Mouse (Mus musculus): Measurements from ENCODE around the gene Ang. TPM values are rescaled to one million over a fixed set of nuclear protein-coding genes. Genes with fewer than 3 reads are reported as not detected.

The Ang gene
- polyA plus RNA-seq, 1 experiment, result 2.9 TPM

DNA sequence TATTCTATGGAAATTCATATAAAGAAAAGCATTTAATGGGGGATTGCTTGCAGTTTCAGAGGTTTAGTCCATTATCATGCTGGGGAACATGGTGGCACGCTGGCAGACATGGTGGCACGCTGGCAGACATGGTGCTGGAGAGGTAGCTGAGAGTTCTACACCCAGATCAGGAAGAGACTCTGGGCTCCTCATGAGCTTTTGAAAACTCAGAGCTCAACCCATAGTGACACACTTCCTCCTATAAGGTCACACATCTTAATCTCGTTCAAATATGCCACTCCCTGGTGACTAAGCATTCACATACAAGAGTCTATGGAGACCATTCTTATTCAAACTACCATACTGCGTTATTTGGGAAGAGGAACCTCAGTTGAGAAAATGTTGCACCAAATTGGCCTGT lies 41.4 kb downstream of the Ang start:
- Histone ChIP-seq H3K4me1 (ENCODE audit: control insufficient read depth, insufficient read depth, low read length) (no peaks in the 10 kb centered on the region), H3K27ac (ENCODE audit: insufficient read depth, low read length) (no peak overlapping the region), H3K27me3 (ENCODE audit: control insufficient read depth, insufficient read depth, low read length) (no peaks in the 10 kb centered on the region), H3K4me3 (replicated peaks; ENCODE audit: insufficient read depth, low read depth, low read length) (no peak overlapping the region)
- no peak for DNase-seq
- WGBS, result 87% methylated on average over 4 of the region's 4 CpGs
- TF ChIP-seq POLR2A (IDR thresholded peaks at IDR 0.05; ENCODE audit: borderline replicate concordance, insufficient read depth, low read length), result no peak

DNA sequence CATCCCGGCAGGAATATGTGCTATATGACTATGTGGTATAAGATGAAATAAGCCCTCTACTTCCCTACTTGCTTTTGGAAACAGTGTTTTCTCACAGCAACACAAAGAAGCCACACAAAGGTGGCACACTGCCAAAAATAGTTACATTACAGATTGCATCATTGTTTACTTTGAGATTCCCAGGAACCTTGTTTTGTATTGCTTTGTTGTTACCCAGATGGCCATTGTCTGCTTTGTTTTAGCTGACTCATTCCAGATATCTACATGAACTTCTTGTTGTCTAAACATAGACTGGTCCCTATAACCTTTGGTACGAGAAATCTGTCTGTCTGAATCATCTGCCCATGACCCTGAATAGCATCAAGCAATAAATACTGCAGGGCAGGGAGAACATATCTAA lies 49.4 kb downstream of the Ang start:
- no peak for DNase-seq
- Histone ChIP-seq H3K27me3 (ENCODE audit: control insufficient read depth, insufficient read depth, low read length) (no peaks in the 10 kb centered on the region), H3K27ac (ENCODE audit: insufficient read depth, low read length) (no peak overlapping the region), H3K4me1 (ENCODE audit: control insufficient read depth, insufficient read depth, low read length) (no peaks in the 10 kb centered on the region), H3K4me3 (replicated peaks; ENCODE audit: insufficient read depth, low read depth, low read length) (no peak overlapping the region)
- no peak for TF ChIP-seq CTCF (IDR thresholded peaks at IDR 0.05; ENCODE audit: borderline replicate concordance, insufficient read depth, low read depth, low read length)
- no peak for TF ChIP-seq POLR2A (IDR thresholded peaks at IDR 0.05; ENCODE audit: borderline replicate concordance, insufficient read depth, low read length)
- WGBS, result 77% methylated on average over 2 of the region's 2 CpGs

DNA sequence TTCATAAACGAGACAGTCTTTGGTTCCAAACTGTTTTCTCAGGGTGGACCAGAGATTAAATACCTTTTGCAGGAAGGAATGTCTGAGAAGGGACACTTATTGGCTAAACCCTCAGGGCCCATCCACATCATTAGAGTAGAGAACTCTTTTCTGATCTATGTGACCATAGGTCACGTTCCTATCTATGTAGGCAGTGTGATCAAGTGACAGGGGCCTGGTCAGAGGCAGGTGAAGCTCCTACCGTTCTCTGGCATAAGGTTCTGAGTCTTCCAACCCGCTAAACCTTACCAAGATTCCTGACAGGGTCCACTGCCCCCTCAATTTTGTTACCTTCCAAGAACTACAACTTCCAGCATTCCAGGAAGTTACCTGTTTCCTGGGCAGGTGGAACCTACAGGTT lies 51.2 kb downstream of the Ang start:
- no peak for DNase-seq
- WGBS, result 91% methylated on average over 4 of the region's 4 CpGs
- Histone ChIP-seq H3K4me3 (replicated peaks; ENCODE audit: insufficient read depth, low read depth, low read length) (no peak overlapping the region), H3K27ac (ENCODE audit: insufficient read depth, low read length) (no peak overlapping the region), H3K4me1 (ENCODE audit: control insufficient read depth, insufficient read depth, low read length) (no peaks in the 10 kb centered on the region), H3K27me3 (ENCODE audit: control insufficient read depth, insufficient read depth, low read length) (no peaks in the 10 kb centered on the region)
- no peak for TF ChIP-seq POLR2A (IDR thresholded peaks at IDR 0.05; ENCODE audit: borderline replicate concordance, insufficient read depth, low read length)
- TF ChIP-seq CTCF (IDR thresholded peaks at IDR 0.05; ENCODE audit: borderline replicate concordance, insufficient read depth, low read depth, low read length), result no peak

- no peak for DNase-seq
- TF ChIP-seq POLR2A (IDR thresholded peaks at IDR 0.05; ENCODE audit: borderline replicate concordance, insufficient read depth, low read length), result no peak
- TF ChIP-seq CTCF (IDR thresholded peaks at IDR 0.05; ENCODE audit: borderline replicate concordance, insufficient read depth, low read depth, low read length), result no peak
- H3K4me3 ChIP-seq (replicated peaks; ENCODE audit: insufficient read depth, low read depth, low read length), result no peak overlapping the region
- H3K27ac ChIP-seq (ENCODE audit: insufficient read depth, low read length), result no peak overlapping the region
- H3K27me3 ChIP-seq (ENCODE audit: control insufficient read depth, insufficient read depth, low read length), result no peaks in the 10 kb centered on the region
- no peaks in the 10 kb centered on the region for H3K4me1 ChIP-seq (ENCODE audit: control insufficient read depth, insufficient read depth, low read length)
- WGBS, result 68% methylated on average over 3 of the region's 3 CpGs
Observed at GRCm38 (mm10) chr14:51142568-51142967, 51.6 kb downstream of the Ang start.

GRCm38 (mm10) chr14:51143287-51143686 lies 52.3 kb downstream of the Ang start:
- DNase-seq, result peak in 1 of 2 experiments; percentile 5
- no peak for TF ChIP-seq CTCF (IDR thresholded peaks at IDR 0.05; ENCODE audit: borderline replicate concordance, insufficient read depth, low read depth, low read length)
- TF ChIP-seq POLR2A (IDR thresholded peaks at IDR 0.05; ENCODE audit: borderline replicate concordance, insufficient read depth, low read length), result no peak
- 9% methylated on average over 4 of the region's 4 CpGs for WGBS

GRCm38 (mm10) chr14:51143937-51144336 lies 53.0 kb downstream of the Ang start:
- Histone ChIP-seq H3K27me3 (ENCODE audit: control insufficient read depth, insufficient read depth, low read length) (no peaks in the 10 kb centered on the region), H3K27ac (ENCODE audit: insufficient read depth, low read length) (no peak overlapping the region), H3K4me3 (replicated peaks; ENCODE audit: insufficient read depth, low read depth, low read length) (no peak overlapping the region), H3K4me1 (ENCODE audit: control insufficient read depth, insufficient read depth, low read length) (no peaks in the 10 kb centered on the region)
- WGBS, result 33% methylated on average over 2 of the region's 2 CpGs
- TF ChIP-seq POLR2A (IDR thresholded peaks at IDR 0.05; ENCODE audit: borderline replicate concordance, insufficient read depth, low read length) (no peak), CTCF (IDR thresholded peaks at IDR 0.05; ENCODE audit: borderline replicate concordance, insufficient read depth, low read depth, low read length) (no peak)
- no peak for DNase-seq

More at GRCm38 (mm10) chr14:51143287-51143686, 52.3 kb downstream of the Ang start:
- H3K27ac ChIP-seq (ENCODE audit: insufficient read depth, low read length), result no peak overlapping the region
- no peaks in the 10 kb centered on the region for H3K27me3 ChIP-seq (ENCODE audit: control insufficient read depth, insufficient read depth, low read length)
- H3K4me1 ChIP-seq (ENCODE audit: control insufficient read depth, insufficient read depth, low read length), result no peaks in the 10 kb centered on the region
- H3K4me3 ChIP-seq (replicated peaks; ENCODE audit: insufficient read depth, low read depth, low read length), result no peak overlapping the region

DNA sequence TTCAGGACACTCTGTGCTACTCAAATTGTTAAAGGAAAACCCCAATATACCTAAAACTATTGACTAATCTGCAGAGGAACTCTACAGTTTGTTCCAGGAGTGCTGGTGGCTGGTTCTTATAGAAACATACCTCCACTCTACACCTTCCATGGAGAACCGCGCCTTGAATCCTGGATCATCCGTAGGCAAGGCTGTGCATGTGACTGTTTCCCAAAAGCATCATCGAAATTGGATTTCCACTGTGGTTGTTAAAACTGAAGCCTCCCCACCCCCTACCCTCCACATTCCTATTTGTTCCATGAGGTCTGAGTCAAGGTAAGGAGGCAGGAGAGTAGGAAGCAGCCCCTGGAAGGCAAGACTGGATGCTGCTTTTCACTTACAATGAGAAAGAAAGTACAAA lies 53.5 kb downstream of the Ang start:
- Histone ChIP-seq H3K27me3 (ENCODE audit: control insufficient read depth, insufficient read depth, low read length) (no peaks in the 10 kb centered on the region), H3K4me3 (replicated peaks; ENCODE audit: insufficient read depth, low read depth, low read length) (no peak overlapping the region), H3K27ac (ENCODE audit: insufficient read depth, low read length) (no peak overlapping the region), H3K4me1 (ENCODE audit: control insufficient read depth, insufficient read depth, low read length) (no peaks in the 10 kb centered on the region)
- 96% methylated on average over 4 of the region's 4 CpGs for WGBS
- no peak for DNase-seq
- TF ChIP-seq POLR2A (IDR thresholded peaks at IDR 0.05; ENCODE audit: borderline replicate concordance, insufficient read depth, low read length) (no peak), CTCF (IDR thresholded peaks at IDR 0.05; ENCODE audit: borderline replicate concordance, insufficient read depth, low read depth, low read length) (no peak)

DNA sequence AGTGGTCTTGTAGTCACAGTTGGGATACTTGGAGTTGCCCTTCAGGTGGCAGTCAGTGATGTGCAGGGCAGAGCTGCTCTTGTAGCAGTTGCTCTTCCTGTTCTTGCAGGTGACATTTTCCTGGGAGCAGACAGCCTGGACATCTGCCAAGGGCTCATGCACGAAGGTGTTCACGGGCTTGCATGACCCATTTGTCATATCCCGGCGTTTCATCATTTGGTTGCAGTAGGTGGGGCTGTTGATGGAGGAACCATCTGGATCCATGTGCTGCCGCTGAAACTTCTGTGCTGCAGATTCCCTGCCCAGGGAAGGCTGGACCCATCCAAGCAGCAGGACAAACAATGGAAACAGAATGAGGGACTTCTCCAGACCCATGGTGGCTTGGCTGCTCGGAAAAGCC lies 54.6 kb downstream of the Ang start:
- peak; percentile 15 to 17 for DNase-seq
- Histone ChIP-seq H3K27ac (ENCODE audit: insufficient read depth, low read length) (no peak overlapping the region), H3K4me1 (ENCODE audit: control insufficient read depth, insufficient read depth, low read length) (no peaks in the 10 kb centered on the region), H3K27me3 (ENCODE audit: control insufficient read depth, insufficient read depth, low read length) (no peaks in the 10 kb centered on the region), H3K4me3 (replicated peaks; ENCODE audit: insufficient read depth, low read depth, low read length) (no peak overlapping the region)
- TF ChIP-seq CTCF (IDR thresholded peaks at IDR 0.05; ENCODE audit: borderline replicate concordance, insufficient read depth, low read depth, low read length), result no peak
- no peak for TF ChIP-seq POLR2A (IDR thresholded peaks at IDR 0.05; ENCODE audit: borderline replicate concordance, insufficient read depth, low read length)
- 42% methylated on average over 6 of the region's 6 CpGs for WGBS

All from cerebellum, adult 2 months (tissue).